Mouse (Mus musculus) Patski (cell line): ENCODE data around the gene Klhl21. TPM values are rescaled to one million over a fixed set of nuclear protein-coding genes. Genes with fewer than 3 reads are reported as not detected.

Experiments
- ATAC-seq: fragments of 100-300 bp; one replicate; pipeline ENCODE4 v1.8.0; 2021
- CTCF ChIA-PET: fragments of 350-600 bp; sonication (Branson Sonifier 250); formaldehyde crosslinking; loops from one replicate; lab custom pipeline; 2022; ENCODE audit warnings: inconsistent platforms; lab: Charles Lee
- POLR2A ChIA-PET: fragments of 350-600 bp; sonication (Branson Sonifier 250); formaldehyde crosslinking; loops from one replicate; lab custom pipeline; 2022; ENCODE audit warnings: antibody characterized with exemption, inconsistent platforms; lab: Charles Lee
- DNase-seq: peaks from one replicate; pipeline ENCODE4 v3.0.0-alpha.2; 2011; ENCODE audit warnings: low read depth, low spot score
- H3K27me3 ChIP-seq: fragments of 371-371 bp; one replicate; pipeline ENCODE4 v1.5.1; 2021
- CTCF ChIP-seq: fragments of 100-300 bp; IDR thresholded peaks from one replicate; pipeline ENCODE4 v1.5.1; 2021
- in situ Hi-C: fragments of 300-500 bp; cut with MboI; formaldehyde crosslinking; loops from 3 replicates; pipeline ENCODE4 v1.11.1; 2018; ENCODE audit warnings: low pct_unique_long_range_greater_than_20kb, mixed read lengths
- polyA plus RNA-seq: library from polyadenylated mRNA; unstranded; gene quantifications from one replicate; pipeline ENCODE4 v1.2.3, GENCODE M21; 2021

Klhl21 gene
- polyA plus RNA-seq, 1 experiment from 2014 or later = 16.6 TPM

DNA sequence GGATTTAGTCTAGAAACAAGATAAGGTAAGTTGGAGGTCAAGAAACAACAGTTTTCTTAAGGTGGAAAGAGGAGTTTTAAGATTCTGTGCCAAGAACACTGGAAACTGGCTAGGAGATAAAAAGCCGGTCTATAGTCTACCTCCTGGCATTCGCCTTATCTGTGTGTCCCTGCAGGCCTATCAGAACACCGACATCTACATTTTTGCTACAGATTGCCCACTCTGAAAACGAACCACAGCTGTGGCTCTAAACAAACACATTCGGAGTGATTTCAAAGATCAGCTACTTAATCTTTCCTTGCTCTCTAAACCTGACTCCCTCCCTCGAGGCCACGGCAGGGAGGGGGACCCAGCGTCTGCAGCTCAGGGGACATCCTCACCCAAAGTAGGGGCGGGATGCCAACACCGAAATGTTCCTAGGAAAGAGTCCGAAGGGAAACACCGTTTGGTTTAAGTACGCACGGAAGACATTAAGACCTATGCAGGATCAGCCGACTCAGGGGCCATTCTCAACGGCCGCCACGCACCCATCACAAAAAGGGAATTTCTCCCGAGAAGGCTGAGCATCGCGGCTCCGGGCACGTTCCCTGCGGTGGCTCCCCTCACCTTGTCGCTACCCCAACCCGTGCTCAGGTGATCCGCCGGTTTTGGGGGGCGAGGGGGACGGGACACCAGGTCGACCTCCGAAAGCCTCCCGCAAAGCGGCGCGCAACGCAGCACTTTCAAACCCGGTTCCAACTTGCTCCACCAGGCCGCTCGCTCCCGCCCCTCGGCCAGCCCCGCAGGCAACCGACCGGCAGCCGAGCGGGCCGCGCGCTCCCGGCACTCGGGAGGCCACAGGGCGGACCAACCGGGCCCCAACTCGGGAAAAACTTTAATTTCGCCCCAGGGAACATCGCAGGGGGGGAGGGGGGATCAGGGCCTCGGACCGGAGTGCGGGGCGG lies 14.1 kb upstream of the Klhl21 start:
- no peak for TF ChIP-seq CTCF
- H3K27me3 ChIP-seq = no peaks in the 10 kb centered on the region
- ChIA-PET POLR2A (interaction anchor here (1.2 to 2.2 kb wide), 2 partner anchors 13 to 15 kb away, joined by 3 to 7 read pairs; partner anchors contain the start of gene Klhl21), CTCF (interaction anchor here (0.8 to 1.3 kb wide), 3 partner anchors 13 to 19 kb away, joined by 3 read pairs; no protein-coding TSS in a partner anchor)
- DNase-seq = no peak
- in situ Hi-C loops = no loop called here
- no peak for ATAC-seq

DNA sequence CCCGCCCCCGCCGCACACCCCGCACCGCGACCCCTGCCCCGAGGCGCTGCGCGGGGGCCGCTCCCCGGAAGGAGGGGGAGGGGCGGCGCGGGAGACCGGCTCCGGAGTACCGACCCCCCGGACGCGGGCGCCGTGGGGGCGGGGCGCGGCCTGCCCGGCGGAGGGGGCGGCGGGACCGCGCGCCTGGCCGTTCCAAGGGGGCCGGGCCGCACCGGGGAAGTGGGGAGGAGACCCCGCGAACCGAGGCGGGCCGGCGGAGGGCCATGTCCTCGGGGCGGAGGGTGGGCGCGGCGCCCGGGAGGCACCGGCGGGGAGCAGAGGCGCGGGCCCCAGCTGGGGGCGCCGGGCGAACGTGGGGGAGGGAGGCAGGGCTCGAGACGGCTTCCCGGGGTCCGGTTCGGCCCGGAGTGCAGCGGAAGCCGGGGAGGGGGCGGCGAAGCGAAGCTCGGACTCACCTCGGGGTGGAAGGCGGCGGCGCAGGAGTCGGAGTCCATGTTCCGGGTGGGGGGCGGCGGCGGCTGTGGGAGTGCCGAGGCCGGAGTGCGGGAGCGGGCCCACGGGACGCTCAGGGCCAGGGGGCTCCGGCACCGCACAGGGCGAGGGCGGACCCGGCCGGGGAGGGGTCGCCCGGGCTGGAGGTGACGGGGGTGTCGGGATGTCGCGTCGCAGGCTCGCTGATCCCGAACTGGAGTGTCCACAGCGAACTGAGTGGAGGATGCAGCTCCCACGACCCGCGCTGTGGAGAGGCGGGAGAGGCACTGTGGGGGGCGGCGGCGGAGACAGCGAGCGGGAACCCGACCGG lies 13.0 kb upstream of the Klhl21 start:
- CTCF ChIA-PET = no interaction called here
- no peaks in the 10 kb centered on the region for H3K27me3 ChIP-seq
- POLR2A ChIA-PET = interaction anchor here (0.7 to 1.6 kb wide), 3 partner anchors 14 to 34 kb away, joined by 3 to 8 read pairs (median 7); partner anchors contain the start of gene Klhl21
- DNase-seq = no peak
- in situ Hi-C loops = no loop called here
- no peak for ATAC-seq
- TF ChIP-seq CTCF = no peak

DNA sequence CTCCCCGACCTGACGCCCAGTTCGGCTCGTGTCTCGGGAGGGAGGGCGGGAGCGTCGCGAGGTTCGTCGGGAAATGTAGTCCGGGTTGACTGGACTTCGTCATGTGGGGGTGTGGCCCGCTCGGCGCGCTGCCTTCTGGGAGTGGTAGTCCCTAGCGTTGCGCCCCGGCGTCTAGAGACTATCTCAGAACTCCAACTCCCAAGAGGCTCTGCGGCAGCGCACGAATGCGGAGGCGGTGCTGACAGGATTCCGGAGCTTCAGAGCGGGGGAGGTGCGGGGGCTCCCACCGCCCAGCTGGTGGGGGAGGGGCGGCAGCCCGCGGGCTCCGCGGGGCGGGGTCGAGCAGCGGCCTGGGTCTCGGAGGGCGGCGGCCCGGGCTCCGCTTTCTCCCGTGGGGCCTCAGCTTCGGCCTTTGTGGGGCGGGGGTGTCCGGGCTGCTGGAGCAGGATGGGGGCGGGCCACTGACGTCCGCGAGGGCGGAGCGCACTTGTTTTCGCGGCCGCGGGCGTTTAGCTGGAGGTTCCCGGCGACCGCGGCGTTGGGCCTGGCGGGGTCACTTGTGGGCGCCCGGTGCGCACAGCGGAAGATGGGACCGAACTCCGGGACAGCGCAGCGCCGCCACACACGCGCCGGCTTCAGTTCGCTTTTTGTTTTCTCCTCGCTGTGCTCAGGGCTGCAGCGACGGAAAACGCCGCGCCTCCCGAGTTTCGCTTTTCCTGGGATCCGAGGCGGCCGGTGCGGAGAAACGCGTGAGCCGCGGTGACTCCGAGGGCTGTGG lies 12.2 kb upstream of the Klhl21 start, which contains the start of gene Phf13:
TSS of gene Phf13 (minus strand) at position 86 of the 778 bp plus-strand sequence.
- DNase-seq = peak; percentile 86
- no peaks in the 10 kb centered on the region for H3K27me3 ChIP-seq
- ATAC-seq = peak; percentile 90
- in situ Hi-C loops = no loop called here
- ChIA-PET POLR2A (interaction anchor here (0.7 to 1.6 kb wide), 4 partner anchors 11 to 34 kb away, joined by 3 to 8 read pairs (median 6); partner anchors contain the start of gene Klhl21), CTCF (no interaction called here)
- no peak for TF ChIP-seq CTCF

DNA sequence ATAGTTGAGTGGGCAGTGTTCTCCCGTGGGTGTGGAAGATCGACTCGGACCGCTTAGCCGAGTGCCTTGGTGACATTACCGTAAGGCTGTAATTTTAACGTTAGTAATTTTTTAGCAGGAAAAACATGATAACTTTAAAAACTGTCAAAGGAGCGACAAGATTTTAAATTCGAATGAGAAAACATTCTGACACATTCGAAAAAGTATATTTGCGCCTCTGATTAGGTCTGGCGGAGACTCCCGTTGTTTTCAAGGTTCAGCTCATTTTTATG lies 11.7 kb upstream of the Klhl21 start:
- POLR2A ChIA-PET = interaction anchor here (0.9 to 1.6 kb wide), 2 partner anchors 10 to 13 kb away, joined by 4 to 8 read pairs; partner anchors contain the start of gene Klhl21
- DNase-seq = no peak
- ATAC-seq = no peak
- CTCF ChIA-PET = no interaction called here
- H3K27me3 ChIP-seq = no peaks in the 10 kb centered on the region
- in situ Hi-C loops = no loop called here
- TF ChIP-seq CTCF = no peak

DNA sequence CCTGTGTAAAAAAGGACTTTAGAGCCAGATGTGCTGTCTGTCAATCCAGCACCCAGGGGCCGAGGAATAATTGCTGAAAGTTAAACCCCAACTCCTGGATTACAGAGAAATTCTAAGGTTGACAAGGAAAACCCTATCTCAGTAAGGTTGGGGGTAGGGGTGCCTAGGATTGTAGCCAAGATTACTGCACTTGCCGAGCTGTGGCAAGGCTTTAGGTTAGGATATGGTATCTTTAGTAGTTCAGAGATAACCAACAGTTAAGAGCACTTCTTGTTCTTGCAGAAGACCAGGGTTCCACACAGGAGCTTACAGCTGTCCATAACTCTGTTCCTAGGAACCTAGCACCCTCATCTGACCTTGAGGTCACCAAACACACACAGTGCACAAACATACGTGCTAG lies 10.9 kb upstream of the Klhl21 start:
- ChIA-PET POLR2A (no interaction called here), CTCF (no interaction called here)
- no peak for ATAC-seq
- H3K27me3 ChIP-seq = no peaks in the 10 kb centered on the region
- TF ChIP-seq CTCF = no peak
- DNase-seq = no peak
- in situ Hi-C loops = no loop called here

DNA sequence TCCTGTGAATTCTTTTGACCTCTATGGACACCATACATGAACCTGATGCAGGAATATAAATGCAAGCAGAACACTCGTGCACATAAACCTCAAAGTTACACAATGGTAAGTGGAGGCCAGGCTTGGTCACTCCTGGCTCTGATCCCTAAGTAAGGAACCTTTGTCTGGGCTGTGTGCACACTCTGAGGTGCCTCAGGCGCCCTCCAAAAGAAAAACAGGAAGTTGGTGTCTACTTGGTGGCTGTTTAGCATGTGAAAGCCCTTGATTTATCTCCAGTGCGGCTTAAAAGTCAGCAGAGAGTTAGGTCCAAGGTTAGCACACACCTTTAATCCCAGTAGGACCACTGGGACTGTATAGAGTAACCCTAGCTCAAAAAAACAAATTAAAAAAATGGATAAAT lies 9.1 kb upstream of the Klhl21 start:
- POLR2A ChIA-PET = no interaction called here

DNA sequence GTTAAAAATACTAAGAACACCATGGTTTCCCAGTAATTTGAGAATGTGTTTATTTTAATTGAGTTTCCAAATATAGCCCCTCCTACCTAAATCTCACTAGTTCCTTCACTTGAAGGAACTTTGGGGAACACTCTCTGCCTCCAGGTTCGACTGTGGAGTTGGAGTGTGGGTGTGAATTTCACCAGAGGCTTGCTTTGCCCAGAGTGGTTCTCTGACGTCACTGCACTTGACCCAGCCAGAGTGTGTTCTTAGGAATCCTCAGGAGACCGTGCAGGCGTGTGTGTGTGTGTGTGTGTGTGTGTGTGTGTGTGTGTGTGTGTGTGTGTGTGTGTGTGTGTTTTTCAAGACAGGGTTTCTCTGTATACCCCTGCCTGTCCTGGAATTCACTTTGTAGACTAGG lies 7.7 kb upstream of the Klhl21 start:
- no peak for DNase-seq
- ChIA-PET CTCF (no interaction called here), POLR2A (no interaction called here)
- TF ChIP-seq CTCF = no peak
- in situ Hi-C loops = no loop called here
- no peak for ATAC-seq
- no peaks in the 10 kb centered on the region for H3K27me3 ChIP-seq

More for the DNA sequence above, 9.1 kb upstream of the Klhl21 start:
- no peaks in the 10 kb centered on the region for H3K27me3 ChIP-seq
- in situ Hi-C loops = no loop called here
- TF ChIP-seq CTCF = no peak
- ATAC-seq (no peak), DNase-seq (no peak)
- CTCF ChIA-PET = no interaction called here

DNA sequence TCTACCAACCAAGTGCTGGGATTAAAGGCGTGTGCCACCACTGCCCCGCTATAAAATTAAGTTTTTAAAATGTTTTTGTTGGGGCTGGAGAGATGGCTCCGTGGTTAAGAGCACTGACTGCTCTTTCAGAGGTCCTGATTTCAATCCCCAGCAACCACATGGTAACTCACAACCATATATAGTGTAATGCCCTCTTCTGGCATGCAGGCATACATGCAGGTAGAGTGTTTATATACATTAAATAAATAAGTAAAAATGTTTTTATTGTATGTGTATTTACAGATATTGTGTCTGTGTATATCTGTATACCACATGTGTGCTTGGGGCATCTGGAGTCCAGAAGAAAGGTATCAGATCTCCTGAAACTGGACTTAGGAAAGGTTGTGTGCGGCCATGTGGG lies 7.3 kb upstream of the Klhl21 start:
- ChIA-PET CTCF (no interaction called here), POLR2A (no interaction called here)
- ATAC-seq (no peak), DNase-seq (no peak)
- H3K27me3 ChIP-seq = no peaks in the 10 kb centered on the region
- in situ Hi-C loops = no loop called here
- no peak for TF ChIP-seq CTCF

DNA sequence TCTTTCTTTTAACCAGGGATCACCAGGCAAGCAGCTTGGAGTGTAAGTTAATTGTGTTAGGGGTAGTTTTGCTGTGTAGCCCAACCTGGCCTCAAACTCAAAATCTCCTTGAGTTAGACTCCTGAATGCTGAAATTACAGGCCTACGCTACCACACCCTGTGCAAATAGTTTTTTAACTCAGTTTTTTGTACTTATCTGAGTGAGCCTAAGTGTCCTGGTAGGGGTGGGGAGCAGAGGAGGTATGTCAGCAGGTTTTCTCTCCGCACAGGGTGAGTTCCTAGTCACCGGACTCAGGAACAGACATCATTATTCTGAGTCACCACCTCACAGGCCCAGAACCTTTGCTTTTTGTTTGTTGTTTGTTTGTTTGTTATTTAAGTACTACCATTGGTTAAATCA lies 6.5 kb upstream of the Klhl21 start:
- H3K27me3 ChIP-seq = no peaks in the 10 kb centered on the region
- no peak for DNase-seq
- TF ChIP-seq CTCF = no peak
- in situ Hi-C loops = no loop called here
- no peak for ATAC-seq
- CTCF ChIA-PET = no interaction called here
- POLR2A ChIA-PET = no interaction called here

GRCm38 (mm10) chr4:152006137-152006536 lies 2.5 kb upstream of the Klhl21 start:
- CTCF ChIA-PET = interaction anchor here (0.6 to 2.5 kb wide), 3 partner anchors 26 to 52 kb away, joined by 3 to 12 read pairs (median 4); no protein-coding TSS in a partner anchor
- H3K27me3 ChIP-seq = no peaks in the 10 kb centered on the region
- DNase-seq (no peak), ATAC-seq (no peak)
- no peak for TF ChIP-seq CTCF
- POLR2A ChIA-PET = no interaction called here
- in situ Hi-C loops = no loop called here
